ENCODE assay signal across 8 mouse cellular contexts in the genomic region with DNA sequence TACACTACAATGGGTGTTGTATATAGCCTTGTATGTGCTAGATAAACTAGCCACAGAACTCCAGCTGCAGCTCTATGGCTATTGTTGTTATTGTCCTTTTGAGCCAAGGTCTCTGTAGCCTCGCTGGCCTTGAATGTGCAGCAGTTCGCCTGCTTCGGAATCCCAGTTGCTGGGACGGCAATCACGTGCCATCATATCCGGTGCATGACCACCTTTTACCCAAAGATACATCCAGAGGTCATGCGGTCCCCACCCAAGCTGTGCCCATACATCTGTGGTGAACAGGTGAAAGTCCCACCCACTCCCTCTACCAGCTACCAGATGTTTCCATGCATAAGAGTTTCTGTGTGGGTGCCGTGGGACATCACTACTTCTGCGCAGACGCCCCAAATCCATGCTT. TPM values are rescaled to one million over a fixed set of nuclear protein-coding genes. Genes with fewer than 3 reads are reported as not detected.
DNase-seq lines count a peak whose midpoint lies in the region; ATAC-seq and TF ChIP-seq lines count a peak whose summit lies in the region.

No protein-coding gene starts in this region.

- H3K4me3 ChIP-seq in kidney, postnatal 0 days (replicated peaks; ENCODE audit: low read depth, low read length) = peak overlapping the region; percentile 87; the same call in 1 of the 2 replicates
- no peak overlapping the region for H3K4me3 ChIP-seq in neural tube, embryonic 12.5 days

- no peak overlapping the region for H3K9ac ChIP-seq in kidney, postnatal 0 days (ENCODE audit: low read depth, low read length)
- H3K9ac ChIP-seq in neural tube, embryonic 12.5 days = no peak overlapping the region

- no peak for TF ChIP-seq CTCF in kidney, postnatal 0 days (IDR thresholded peaks at IDR 0.05; ENCODE audit: low read depth)

- peak overlapping the region; percentile 76 for H3K27ac ChIP-seq in kidney, postnatal 0 days
- no peak overlapping the region for H3K27ac ChIP-seq in neural tube, embryonic 12.5 days

- 37% methylated on average over 10 of the region's 10 CpGs for WGBS in kidney, postnatal 0 days
- 39% methylated on average over 10 of the region's 10 CpGs for WGBS in neural tube, embryonic 12.5 days

- peaks cover 9% of the 10 kb centered on the region; the same call in 1 of the 2 replicates for H3K4me1 ChIP-seq in kidney, postnatal 0 days (replicated peaks; ENCODE audit: insufficient read depth, low read length)
- peaks cover 25% of the 10 kb centered on the region for H3K4me1 ChIP-seq in neural tube, embryonic 12.5 days

- H3K9me3 ChIP-seq in kidney, postnatal 0 days (replicated peaks; ENCODE audit: low read length) = no peaks in the 10 kb centered on the region
- H3K9me3 ChIP-seq in neural tube, embryonic 12.5 days = no peaks in the 10 kb centered on the region

- ATAC-seq in kidney, postnatal 0 days (replicated peaks; ENCODE audit: low FRiP score, low read depth) = no peak
- no peak for ATAC-seq in neural tube, embryonic 12.5 days (ENCODE audit: low FRiP score, low read depth)

- peaks cover 8% of the 10 kb centered on the region for H3K27me3 ChIP-seq in kidney, postnatal 0 days (ENCODE audit: insufficient read depth, low read length)
- peaks cover 33% of the 10 kb centered on the region for H3K27me3 ChIP-seq in neural tube, embryonic 12.5 days (replicated peaks)

- H3K4me2 ChIP-seq in kidney, postnatal 0 days (ENCODE audit: low read length) = peak overlapping the region; percentile 96
- H3K4me2 ChIP-seq in neural tube, embryonic 12.5 days (replicated peaks) = peak overlapping the region; percentile 92

- no peaks in the 10 kb centered on the region for H3K36me3 ChIP-seq in kidney, postnatal 0 days (ENCODE audit: insufficient read depth, low read length)
- H3K36me3 ChIP-seq in neural tube, embryonic 12.5 days = peaks cover 4% of the 10 kb centered on the region

- peak; percentile 74 for DNase-seq in cerebellum, adult 9-10 months
- no peak for DNase-seq in cerebellum, postnatal 14 days
- DNase-seq in thymus, postnatal 0 days (ENCODE audit: low spot score) = peak; percentile 37
- no peak for DNase-seq in thymus, postnatal 36 days
- no peak for DNase-seq in kidney, postnatal 0 days (ENCODE audit: low spot score)
- DNase-seq in retina, embryonic 14.5 days (ENCODE audit: low spot score) = no peak
- DNase-seq in spleen, adult 12 weeks (ENCODE audit: low spot score) = no peak

RNA-seq across cellular contexts. Expression of a gene that starts 1.4 kb away (rescaled TPM):
- polyA plus RNA-seq in thymus, postnatal 0 days (2015; fragmentation: Nextera tagmentation; extraction: Ambion mirVana) = 8.3 and 8.8 TPM in 2 replicates
- 10.2 and 10.7 TPM in 2 replicates for polyA plus RNA-seq in kidney, postnatal 0 days (2015; fragmentation: Nextera tagmentation; extraction: Ambion mirVana)
- 19.4 and 19.9 TPM in 2 replicates for polyA plus RNA-seq in neural tube, embryonic 12.5 days (2016; fragmentation: Nextera tagmentation; extraction: Ambion mirVana)

RNA-seq across cellular contexts. Expression of a gene that starts 2.2 kb away (rescaled TPM):
- 1.6 and 2.7 TPM in 2 replicates for polyA plus RNA-seq in thymus, postnatal 0 days (2015; fragmentation: Nextera tagmentation; extraction: Ambion mirVana)
- polyA plus RNA-seq in kidney, postnatal 0 days (2015; fragmentation: Nextera tagmentation; extraction: Ambion mirVana) = 82.4 and 90.9 TPM in 2 replicates
- 1.1 and 1.2 TPM in 2 replicates for polyA plus RNA-seq in neural tube, embryonic 12.5 days (2016; fragmentation: Nextera tagmentation; extraction: Ambion mirVana)

RNA-seq across cellular contexts. Expression of a gene that starts 17.2 kb away (rescaled TPM):
- 49.8 and 65.1 TPM in 2 replicates for polyA plus RNA-seq in thymus, postnatal 0 days (2015; fragmentation: Nextera tagmentation; extraction: Ambion mirVana)
- polyA plus RNA-seq in kidney, postnatal 0 days (2015; fragmentation: Nextera tagmentation; extraction: Ambion mirVana) = 4.2 and 5.1 TPM in 2 replicates
- polyA plus RNA-seq in neural tube, embryonic 12.5 days (2016; fragmentation: Nextera tagmentation; extraction: Ambion mirVana) = 4.3 and 4.5 TPM in 2 replicates

RNA-seq across cellular contexts. Expression of a gene that starts 19.6 kb away (rescaled TPM):
- polyA plus RNA-seq in thymus, postnatal 0 days (2015; fragmentation: Nextera tagmentation; extraction: Ambion mirVana) = 0.10 TPM in 1 of 2 replicates, not detected in the other
- not detected in 2 replicates for polyA plus RNA-seq in kidney, postnatal 0 days (2015; fragmentation: Nextera tagmentation; extraction: Ambion mirVana)
- 0.25 TPM in 1 of 2 replicates, not detected in the other for polyA plus RNA-seq in neural tube, embryonic 12.5 days (2016; fragmentation: Nextera tagmentation; extraction: Ambion mirVana)

RNA-seq across cellular contexts. Expression of a gene that starts 26.5 kb away (rescaled TPM):
- polyA plus RNA-seq in thymus, postnatal 0 days (2015; fragmentation: Nextera tagmentation; extraction: Ambion mirVana) = 1.0 and 1.2 TPM in 2 replicates
- polyA plus RNA-seq in kidney, postnatal 0 days (2015; fragmentation: Nextera tagmentation; extraction: Ambion mirVana) = 15.4 and 16.4 TPM in 2 replicates
- 228 and 271 TPM in 2 replicates for polyA plus RNA-seq in neural tube, embryonic 12.5 days (2016; fragmentation: Nextera tagmentation; extraction: Ambion mirVana)

Comparison
In these comparisons a context has a peak if more than half of its experiments do, and no peak if none do; other contexts are left out.
1. DNase-seq: peak in cerebellum, adult 9-10 months (single experiment) and thymus, postnatal 0 days (single experiment); none in cerebellum, postnatal 14 days (0 of 2), thymus, postnatal 36 days (0 of 2), kidney, postnatal 0 days (single experiment), retina, embryonic 14.5 days (single experiment) and spleen, adult 12 weeks (single experiment).
2. RNA of a gene that starts 2.2 kb away (polyA plus RNA-seq): 82.4 to 90.9 TPM in kidney, postnatal 0 days; 1.6 to 2.7 TPM in thymus, postnatal 0 days and 1.1 to 1.2 TPM in neural tube, embryonic 12.5 days; every median in the first group is over 10 times any median in the second.